Mouse (Mus musculus) bone marrow, adult 2 months (tissue): ENCODE measurements around the gene Acp7.

Experiments used
- CTCF ChIP-seq: fragments of 200-500 bp; IDR thresholded peaks from 2 replicates; pipeline ENCODE4 v1.5.1; 2011; ENCODE audit warnings: low read length, control low read depth; ENCODE audit not compliant: control insufficient read depth, insufficient read depth
- POLR2A ChIP-seq: fragments of 200-500 bp; IDR thresholded peaks from 2 replicates; pipeline ENCODE4 v1.6.1; 2011; ENCODE audit warnings: low read depth, mild to moderate bottlenecking, control low read depth, low read length, borderline replicate concordance; ENCODE audit not compliant: control insufficient read depth

GRCm38 (mm10) chr7:28578543-28579053 is 52.5 kb downstream of the Acp7 start:
- TF ChIP-seq CTCF, result no peak
- TF ChIP-seq POLR2A, result no peak
